Mouse (Mus musculus) E14TG2a.4 (cell line): ENCODE data around the gene Qrich2.

Experiments
- H3K27me3 ChIP-seq: 2 replicates; pipeline ENCODE4 v1.6.1; 2014; ENCODE audit warnings: low read length, control low read depth; ENCODE audit not compliant: insufficient read depth
- H3K36me3 ChIP-seq: 2 replicates; pipeline ENCODE4 v1.6.1; 2014; ENCODE audit warnings: low read length, control low read depth; ENCODE audit not compliant: insufficient read depth
- H3K4me1 ChIP-seq: replicated peaks from 2 replicates; pipeline ENCODE4 v1.6.1; 2014; ENCODE audit warnings: low read depth, low read length, control low read depth
- H3K4me3 ChIP-seq: replicated peaks from 2 replicates; pipeline ENCODE4 v1.5.1; 2014; ENCODE audit warnings: mild to moderate bottlenecking, low read length
- H3K9me3 ChIP-seq: 2 replicates; pipeline ENCODE4 v1.6.1; 2014; ENCODE audit warnings: low read length, control low read depth
- CTCF ChIP-seq: conservative IDR thresholded peaks from 2 replicates; pipeline ENCODE4 v1.5.1; 2014; ENCODE audit warnings: low read length
- NANOG ChIP-seq: IDR thresholded peaks from 2 replicates; pipeline ENCODE4 v1.6.1; 2014; ENCODE audit warnings: borderline replicate concordance, low read length, mixed read lengths
- POU5F1 ChIP-seq: IDR thresholded peaks from 2 replicates; pipeline ENCODE4 v1.6.1; 2014; ENCODE audit warnings: low read length, borderline replicate concordance

Gene Qrich2

DNA sequence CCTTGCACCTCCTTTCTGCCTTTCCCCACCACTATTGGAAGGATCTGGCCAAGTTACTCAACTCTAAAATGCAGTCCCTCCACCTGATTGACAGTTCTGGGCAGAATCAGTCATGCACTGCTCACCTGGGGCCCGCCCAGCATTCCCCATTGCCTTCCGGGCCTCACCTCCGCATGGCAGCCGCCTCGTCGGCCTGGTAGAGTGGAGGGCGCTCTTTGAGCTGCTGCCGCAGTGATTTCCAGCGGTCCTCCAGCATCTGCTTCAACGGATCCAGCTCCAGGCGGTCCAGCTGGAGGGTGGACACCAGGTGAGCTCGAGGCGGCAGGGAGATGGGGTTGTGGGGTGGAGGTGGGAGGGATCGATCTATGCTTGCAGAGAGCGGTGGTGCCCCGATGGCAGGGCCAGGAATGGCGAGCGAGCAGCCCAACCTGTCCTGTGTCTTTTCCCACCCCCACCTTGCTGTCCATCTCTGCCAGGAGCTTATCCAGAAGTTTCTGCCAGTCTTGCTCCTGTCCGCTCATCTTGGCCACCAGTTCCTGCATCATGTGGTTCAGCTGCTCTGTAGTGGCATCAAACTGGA, 19.6 kb downstream of the Qrich2 start:
- peaks cover 15% of the 10 kb centered on the region for H3K9me3 ChIP-seq
- TF ChIP-seq POU5F1 (no peak), CTCF (no peak), NANOG (no peak)
- peaks cover 6% of the 10 kb centered on the region; the same call in 1 of the 2 replicates for H3K36me3 ChIP-seq
- H3K4me3 ChIP-seq: peak overlapping the region; percentile 70
- peaks cover 31% of the 10 kb centered on the region for H3K27me3 ChIP-seq
- H3K4me1 ChIP-seq: peaks cover 65% of the 10 kb centered on the region

GRCm38 (mm10) chr11:116445596-116446307, 20.3 kb downstream of the Qrich2 start:
- peaks cover 12% of the 10 kb centered on the region for H3K9me3 ChIP-seq
- peaks cover 31% of the 10 kb centered on the region for H3K27me3 ChIP-seq
- peaks cover 71% of the 10 kb centered on the region for H3K4me1 ChIP-seq
- TF ChIP-seq NANOG: no peak
- peak; percentile 94 for TF ChIP-seq CTCF
- H3K36me3 ChIP-seq: peaks cover 10% of the 10 kb centered on the region
- peak overlapping the region; percentile 70 for H3K4me3 ChIP-seq

DNA sequence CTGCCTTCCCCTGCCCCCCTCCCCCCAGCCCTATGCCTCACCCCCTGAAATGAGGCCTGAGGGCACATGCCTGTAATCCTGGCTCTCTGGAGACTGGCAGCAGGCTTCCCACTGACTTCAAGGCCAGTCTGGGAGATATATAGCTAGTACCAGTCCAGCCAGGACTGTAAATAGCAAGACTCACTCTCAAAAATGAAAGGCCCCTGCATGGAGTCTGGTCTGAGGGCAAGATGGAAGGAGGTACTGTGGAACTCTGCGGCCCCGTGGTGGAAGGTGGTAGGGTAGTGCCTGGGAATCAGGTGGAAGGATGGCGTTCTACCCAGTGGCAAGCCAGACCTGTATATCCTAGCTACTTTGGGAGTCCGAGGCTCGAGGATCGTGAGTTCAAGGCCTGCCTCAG, 22.1 kb downstream of the Qrich2 start:
- H3K4me3 ChIP-seq: no peak overlapping the region
- H3K27me3 ChIP-seq: peaks cover 27% of the 10 kb centered on the region
- peaks cover 28% of the 10 kb centered on the region for H3K36me3 ChIP-seq
- no peak for TF ChIP-seq NANOG
- no peak for TF ChIP-seq POU5F1
- TF ChIP-seq CTCF: no peak
- H3K9me3 ChIP-seq: no peaks in the 10 kb centered on the region
- H3K4me1 ChIP-seq: peaks cover 89% of the 10 kb centered on the region

GRCm38 (mm10) chr11:116443311-116443710, 22.7 kb downstream of the Qrich2 start:
- no peak for TF ChIP-seq CTCF
- no peak for TF ChIP-seq NANOG
- TF ChIP-seq POU5F1: no peak
- H3K36me3 ChIP-seq: peaks cover 31% of the 10 kb centered on the region
- H3K27me3 ChIP-seq: peaks cover 21% of the 10 kb centered on the region
- H3K4me1 ChIP-seq: peaks cover 89% of the 10 kb centered on the region
- H3K4me3 ChIP-seq: no peak overlapping the region
- no peaks in the 10 kb centered on the region for H3K9me3 ChIP-seq

- Histone ChIP-seq H3K9me3 (no peaks in the 10 kb centered on the region), H3K4me3 (no peak overlapping the region), H3K36me3 (peaks cover 32% of the 10 kb centered on the region), H3K4me1 (peaks cover 84% of the 10 kb centered on the region), H3K27me3 (peaks cover 16% of the 10 kb centered on the region)
- TF ChIP-seq CTCF (no peak), NANOG (no peak), POU5F1 (no peak)
Observed at GRCm38 (mm10) chr11:116442867-116443177, 23.2 kb downstream of the Qrich2 start.

- no peak for TF ChIP-seq CTCF
- no peak for TF ChIP-seq NANOG
- TF ChIP-seq POU5F1: no peak
- Histone ChIP-seq H3K9me3 (no peaks in the 10 kb centered on the region), H3K4me3 (no peak overlapping the region), H3K4me1 (peaks cover 87% of the 10 kb centered on the region), H3K27me3 (peaks cover 11% of the 10 kb centered on the region), H3K36me3 (peaks cover 37% of the 10 kb centered on the region)
Observed at GRCm38 (mm10) chr11:116442129-116442866, 23.7 kb downstream of the Qrich2 start.

DNA sequence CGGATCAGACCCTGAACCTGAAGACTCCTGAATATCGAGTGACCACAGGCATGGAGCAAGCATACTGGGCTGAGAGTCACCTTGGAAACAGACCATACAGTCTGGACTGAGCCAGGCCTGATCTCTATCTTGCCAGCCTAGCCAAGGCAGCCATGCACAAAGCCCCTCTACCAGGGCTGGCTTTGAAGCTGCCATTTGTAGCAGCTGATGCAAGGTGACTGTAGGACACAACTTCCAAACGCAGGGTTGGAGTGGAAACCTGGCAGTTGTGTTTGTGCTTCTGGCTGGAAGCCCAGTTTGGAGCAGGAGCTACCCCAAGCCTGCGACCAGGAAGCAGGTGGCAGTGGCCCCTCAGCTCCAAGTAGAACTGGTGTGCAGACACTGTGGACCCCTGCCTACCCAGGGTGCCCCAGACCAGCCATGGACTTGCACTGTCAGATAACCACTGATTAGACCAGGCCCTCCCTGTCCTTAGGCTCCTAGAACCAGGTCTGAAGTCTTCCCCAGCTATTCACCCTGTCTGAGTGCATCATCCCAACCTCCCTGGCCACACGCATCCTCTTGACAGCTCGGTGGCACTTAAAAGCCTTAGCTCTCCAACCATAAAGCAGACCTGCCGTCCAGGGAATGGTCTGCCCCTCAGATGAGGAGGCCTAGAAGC, 25.5 kb downstream of the Qrich2 start:
- peaks cover 87% of the 10 kb centered on the region for H3K4me1 ChIP-seq
- no peak for TF ChIP-seq NANOG
- no peak for TF ChIP-seq POU5F1
- TF ChIP-seq CTCF: no peak
- 0 out of 2 replicates have a peak overlapping the region, but pooled peaks have one; percentile 20 for H3K4me3 ChIP-seq
- no peaks in the 10 kb centered on the region for H3K27me3 ChIP-seq
- H3K9me3 ChIP-seq: no peaks in the 10 kb centered on the region
- H3K36me3 ChIP-seq: peaks cover 55% of the 10 kb centered on the region
